Mouse (Mus musculus): ENCODE data around the gene Ppp1r35. TPM values are rescaled to one million over a fixed set of nuclear protein-coding genes. Genes with fewer than 3 reads are reported as not detected.

The Ppp1r35 gene
- polyA plus RNA-seq, 1 experiment from 2014 or later = 61.5 TPM

- Histone ChIP-seq H3K4me2 (replicated peaks) (no peak overlapping the region), H3K4me1 (no peaks in the 10 kb centered on the region), H3K4me3 (no peak overlapping the region), H3K9me3 (no peaks in the 10 kb centered on the region), H3K9ac (no peak overlapping the region), H3K27me3 (replicated peaks) (no peaks in the 10 kb centered on the region), H3K27ac (no peak overlapping the region), H3K36me3 (no peaks in the 10 kb centered on the region)
- ATAC-seq (ENCODE audit: low FRiP score, low read depth) = no peak
- 85% methylated on average over 3 of the region's 3 CpGs for WGBS
Measured at GRCm38 (mm10) chr5:137825030-137825429, 46.4 kb downstream of the Ppp1r35 start.

- Histone ChIP-seq H3K4me1 (no peaks in the 10 kb centered on the region), H3K27ac (no peak overlapping the region), H3K36me3 (no peaks in the 10 kb centered on the region), H3K4me2 (replicated peaks) (no peak overlapping the region), H3K4me3 (no peak overlapping the region), H3K9me3 (no peaks in the 10 kb centered on the region), H3K27me3 (replicated peaks) (no peaks in the 10 kb centered on the region), H3K9ac (no peak overlapping the region)
- ATAC-seq (ENCODE audit: low FRiP score, low read depth) = no peak
- 83% methylated on average over 2 of the region's 2 CpGs for WGBS
Measured at GRCm38 (mm10) chr5:137825971-137826370, 47.3 kb downstream of the Ppp1r35 start.

- Histone ChIP-seq H3K9me3 (no peaks in the 10 kb centered on the region), H3K4me2 (replicated peaks) (no peak overlapping the region), H3K4me3 (no peak overlapping the region), H3K9ac (no peak overlapping the region), H3K4me1 (no peaks in the 10 kb centered on the region), H3K27ac (no peak overlapping the region), H3K27me3 (replicated peaks) (no peaks in the 10 kb centered on the region), H3K36me3 (no peaks in the 10 kb centered on the region)
- ATAC-seq (ENCODE audit: low FRiP score, low read depth) = no peak
- 81% methylated on average over 7 of the region's 7 CpGs for WGBS
Measured at GRCm38 (mm10) chr5:137826421-137826820, 47.8 kb downstream of the Ppp1r35 start.

GRCm38 (mm10) chr5:137828694-137829093 lies 50.0 kb downstream of the Ppp1r35 start:
- 87% methylated on average over 6 of the region's 6 CpGs for WGBS
- Histone ChIP-seq H3K36me3 (no peaks in the 10 kb centered on the region), H3K27ac (no peak overlapping the region), H3K27me3 (replicated peaks) (no peaks in the 10 kb centered on the region), H3K4me1 (no peaks in the 10 kb centered on the region), H3K9me3 (no peaks in the 10 kb centered on the region), H3K4me2 (replicated peaks) (no peak overlapping the region), H3K9ac (no peak overlapping the region), H3K4me3 (no peak overlapping the region)
- ATAC-seq (ENCODE audit: low FRiP score, low read depth) = no peak

Other genes with a start within 250 kb of the Ppp1r35 start
- not detected in 2 replicates for gene Epo, start 245.6 kb upstream of the Ppp1r35 start, polyA plus RNA-seq (2016; fragmentation: Nextera tagmentation; extraction: Ambion mirVana)
- 468 and 494 TPM in 2 replicates for gene Gnb2, start 245.3 kb upstream of the Ppp1r35 start, polyA plus RNA-seq (2016; fragmentation: Nextera tagmentation; extraction: Ambion mirVana)
- 109 and 118 TPM in 2 replicates for gene Actl6b, start 225.3 kb upstream of the Ppp1r35 start, polyA plus RNA-seq (2016; fragmentation: Nextera tagmentation; extraction: Ambion mirVana)
- 1.8 TPM in 2 replicates for gene Tfr2, start 209.0 kb upstream of the Ppp1r35 start, polyA plus RNA-seq (2016; fragmentation: Nextera tagmentation; extraction: Ambion mirVana)
- 36.8 and 42.1 TPM in 2 replicates for gene Mospd3, start 177.8 kb upstream of the Ppp1r35 start, polyA plus RNA-seq (2016; fragmentation: Nextera tagmentation; extraction: Ambion mirVana)
- gene Pcolce, start 165.1 kb upstream of the Ppp1r35 start, polyA plus RNA-seq (2016; fragmentation: Nextera tagmentation; extraction: Ambion mirVana) = 51.8 and 52.0 TPM in 2 replicates
- gene Fbxo24, start 149.8 kb upstream of the Ppp1r35 start, polyA plus RNA-seq (2016; fragmentation: Nextera tagmentation; extraction: Ambion mirVana) = 0.11 and 0.39 TPM in 2 replicates
- 29.4 and 32.5 TPM in 2 replicates for gene Lrch4, start 149.7 kb upstream of the Ppp1r35 start, polyA plus RNA-seq (2016; fragmentation: Nextera tagmentation; extraction: Ambion mirVana)
- 8.9 and 9.4 TPM in 2 replicates for gene Gm20605, start 149.7 kb upstream of the Ppp1r35 start, polyA plus RNA-seq (2016; fragmentation: Nextera tagmentation; extraction: Ambion mirVana)
- gene Sap25, start 137.5 kb upstream of the Ppp1r35 start, polyA plus RNA-seq (2016; fragmentation: Nextera tagmentation; extraction: Ambion mirVana) = 7.6 and 9.5 TPM in 2 replicates
- gene Irs3, start 133.1 kb upstream of the Ppp1r35 start, polyA plus RNA-seq (2016; fragmentation: Nextera tagmentation; extraction: Ambion mirVana) = 0.19 and 0.29 TPM in 2 replicates
- gene Agfg2, start 94.1 kb upstream of the Ppp1r35 start, polyA plus RNA-seq (2016; fragmentation: Nextera tagmentation; extraction: Ambion mirVana) = 20.8 and 22.2 TPM in 2 replicates
- gene Nyap1, start 37.2 kb upstream of the Ppp1r35 start, polyA plus RNA-seq (2016; fragmentation: Nextera tagmentation; extraction: Ambion mirVana) = 16.4 and 21.8 TPM in 2 replicates
- gene Tsc22d4, start 33.1 kb upstream of the Ppp1r35 start, polyA plus RNA-seq (2016; fragmentation: Nextera tagmentation; extraction: Ambion mirVana) = 68.4 and 68.7 TPM in 2 replicates
- 11.3 and 15.4 TPM in 2 replicates for gene Mepce, start 8.8 kb downstream of the Ppp1r35 start, polyA plus RNA-seq (2016; fragmentation: Nextera tagmentation; extraction: Ambion mirVana)
- gene Zcwpw1, start 8.9 kb downstream of the Ppp1r35 start, polyA plus RNA-seq (2016; fragmentation: Nextera tagmentation; extraction: Ambion mirVana) = 12.2 and 16.6 TPM in 2 replicates
- 0.57 and 0.93 TPM in 2 replicates for gene Pilra, start 57.4 kb downstream of the Ppp1r35 start, polyA plus RNA-seq (2016; fragmentation: Nextera tagmentation; extraction: Ambion mirVana)
- gene Pilrb1, start 79.3 kb downstream of the Ppp1r35 start, polyA plus RNA-seq (2016; fragmentation: Nextera tagmentation; extraction: Ambion mirVana) = not detected in 2 replicates
- gene Pilrb2, start 93.0 kb downstream of the Ppp1r35 start, polyA plus RNA-seq (2016; fragmentation: Nextera tagmentation; extraction: Ambion mirVana) = not detected in 2 replicates
- not detected in 2 replicates for gene Cyp3a13, start 142.8 kb downstream of the Ppp1r35 start, polyA plus RNA-seq (2016; fragmentation: Nextera tagmentation; extraction: Ambion mirVana)
- gene Gjc3, start 184.2 kb downstream of the Ppp1r35 start, polyA plus RNA-seq (2016; fragmentation: Nextera tagmentation; extraction: Ambion mirVana) = 0.43 and 0.61 TPM in 2 replicates
- gene Azgp1, start 202.7 kb downstream of the Ppp1r35 start, polyA plus RNA-seq (2016; fragmentation: Nextera tagmentation; extraction: Ambion mirVana) = not detected in 2 replicates
- gene Smok3a, start 242.4 kb downstream of the Ppp1r35 start, polyA plus RNA-seq (2016; fragmentation: Nextera tagmentation; extraction: Ambion mirVana) = not detected in 2 replicates
- gene Smok3b, start 242.6 kb downstream of the Ppp1r35 start, polyA plus RNA-seq (2016; fragmentation: Nextera tagmentation; extraction: Ambion mirVana) = not detected in 2 replicates